Mouse (Mus musculus) limb, embryonic 14.5 days (tissue): ENCODE results near the gene Rab4b. TPM values are rescaled to one million over a fixed set of nuclear protein-coding genes. Genes with fewer than 3 reads are reported as not detected.

Experiments used
- ATAC-seq: fragments of 200-750 bp; cut with Nextera tagmentation; 2 replicates; pipeline ENCODE4 v1.8.0; 2017; ENCODE audit warnings: low read depth, moderate number of reproducible peaks, moderate TSS enrichment; ENCODE audit not compliant: low FRiP score
- DNase-seq: peaks from one replicate; pipeline ENCODE4 v3.0.0-alpha.2; 2015; ENCODE audit warnings: low spot score
- H3K27ac ChIP-seq: fragments of 300-500 bp; sonication (generic); replicated peaks from 2 replicates; pipeline ENCODE4 v1.5.1; 2014; ENCODE audit warnings: low read depth, mild to moderate bottlenecking, low read length, moderate library complexity, mixed read lengths
- H3K27me3 ChIP-seq: fragments of 300-500 bp; sonication (generic); 2 replicates; pipeline ENCODE4 v1.6.1; 2014; ENCODE audit warnings: low read length, mixed read lengths; ENCODE audit not compliant: control insufficient read depth, insufficient read depth
- H3K36me3 ChIP-seq: fragments of 300-500 bp; sonication (generic); 2 replicates; pipeline ENCODE4 v1.6.1; 2014; ENCODE audit warnings: mild to moderate bottlenecking, low read length, moderate library complexity, mixed read lengths; ENCODE audit not compliant: control insufficient read depth, insufficient read depth
- H3K4me1 ChIP-seq: fragments of 300-500 bp; sonication (generic); 2 replicates; pipeline ENCODE4 v1.6.1; 2014; ENCODE audit warnings: antibody characterized with exemption, low read length, mixed read lengths; ENCODE audit not compliant: control insufficient read depth, insufficient read depth
- H3K4me2 ChIP-seq: fragments of 300-500 bp; sonication (generic); replicated peaks from 2 replicates; pipeline ENCODE4 v1.6.1; 2014; ENCODE audit warnings: low read depth, mild to moderate bottlenecking, low read length, moderate library complexity; ENCODE audit not compliant: severe bottlenecking
- H3K4me3 ChIP-seq: fragments of 300-500 bp; sonication (generic); replicated peaks from 2 replicates; pipeline ENCODE4 v1.5.1; 2014; ENCODE audit warnings: low read length
- H3K9ac ChIP-seq: fragments of 300-500 bp; sonication (generic); 2 replicates; pipeline ENCODE4 v1.6.1; 2014; ENCODE audit warnings: mild to moderate bottlenecking, low read depth, low read length, moderate library complexity; ENCODE audit not compliant: severe bottlenecking
- H3K9me3 ChIP-seq: fragments of 300-500 bp; sonication (generic); 2 replicates; pipeline ENCODE4 v1.6.1; 2016; ENCODE audit warnings: low read length; ENCODE audit not compliant: control insufficient read depth
- POLR2A ChIP-seq: fragments of 200-500 bp; IDR thresholded peaks from 2 replicates; pipeline ENCODE4 v1.8.0; 2012; ENCODE audit warnings: inconsistent platforms, mild to moderate bottlenecking, moderate library complexity, borderline replicate concordance; ENCODE audit not compliant: insufficient read depth, insufficient read length; ENCODE audit errors: extremely low read depth
- microRNA counts: library from miRNA; unstranded; fragments of <30 nt; microRNA quantifications from one replicate; lab custom pipeline; 2016
- microRNA-seq: library from miRNA; unstranded; fragments of <30 nt; microRNA quantifications from one replicate; pipeline ENCODE4, GENCODE M21; 2016
- polyA plus RNA-seq, 2 experiments: library from polyadenylated mRNA; depleted of rRNA in 1 of 2; stranded (reverse) in 1 of 2; unstranded in 1 of 2; fragments of >200 nt; fragmentation: Nextera tagmentation in 1 of 2; extraction: Ambion mirVana in 1 of 2; gene quantifications; 2 replicates each; pipeline versions ENCODE4 v1.2.1 to v1.2.3; 2012 to 2014

Rab4b gene
- polyA plus RNA-seq, 2 experiments = 61.5 to 78.3 TPM

DNA sequence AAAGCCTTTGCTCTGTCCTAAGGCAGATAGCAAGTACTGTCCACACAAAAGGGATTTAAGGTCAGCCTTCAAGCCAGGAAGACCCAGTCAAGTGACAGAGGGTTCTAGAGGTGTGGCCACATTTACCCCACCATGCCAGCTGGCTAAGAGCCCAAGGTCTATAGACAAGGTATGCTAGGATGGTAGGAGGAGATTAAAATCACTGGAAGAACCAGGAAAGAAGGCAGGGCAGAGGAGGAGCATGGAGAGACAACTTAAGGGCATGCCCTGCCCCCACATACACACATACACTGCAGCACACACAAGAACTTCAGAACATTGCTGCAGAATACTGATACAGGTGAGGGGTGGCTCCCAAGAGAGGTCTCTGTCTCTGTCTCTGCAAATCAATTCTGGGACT is 59.0 kb downstream of the Rab4b start, which contains the start of gene Cyp2f2:
TSS of gene Cyp2f2 (plus strand) at position 234 of the 400 bp plus-strand sequence.
- Histone ChIP-seq H3K27me3 (no peaks in the 10 kb centered on the region), H3K9me3 (no peaks in the 10 kb centered on the region), H3K9ac (no peak within 1 kb of the TSS), H3K4me2 (no peak within 1 kb of the TSS), H3K4me3 (no peak within 1 kb of the TSS), H3K4me1 (no peaks in the 10 kb centered on the region; the same call in 1 of the 2 replicates), H3K27ac (no peak within 1 kb of the TSS), H3K36me3 (no peaks in the 10 kb centered on the region)
- ATAC-seq (no peak), DNase-seq (no peak)
- TF ChIP-seq POLR2A = no peak

MicroRNAs within 50 kb of the gene (microRNA counts, 519-probe panel; counts per million panel counts)
- not detected for microRNA mmu-miR-1191 (lab: Ali Mortazavi, UCI)

Small RNA genes lying within 50 kb of the gene (microRNA-seq; reads per million reads assigned to microRNA genes)
- gene Mir1191 (0.69 reads per million), gene Mir3101 (0.69 reads per million)

Other genes with a start within 250 kb of the Rab4b start
- not detected in 2 replicates for gene Cyp2a22, start 239.5 kb downstream of the Rab4b start, polyA plus RNA-seq (2012; rRNA removed)
- gene Cyp2a22, start 239.5 kb downstream of the Rab4b start, polyA plus RNA-seq (2014; fragmentation: Nextera tagmentation; extraction: Ambion mirVana) = not detected in 2 replicates
- gene Cyp2a12, start 149.8 kb downstream of the Rab4b start, polyA plus RNA-seq (2012; rRNA removed) = 0.05 TPM in 1 of 2 replicates, not detected in the other
- not detected in 2 replicates for gene Cyp2a12, start 149.8 kb downstream of the Rab4b start, polyA plus RNA-seq (2014; fragmentation: Nextera tagmentation; extraction: Ambion mirVana)
- gene Cyp2f2, start 59.0 kb downstream of the Rab4b start, polyA plus RNA-seq (2012; rRNA removed) = 0.11 and 0.31 TPM in 2 replicates
- 0.14 TPM in 1 of 2 replicates, not detected in the other for gene Cyp2f2, start 59.0 kb downstream of the Rab4b start, polyA plus RNA-seq (2014; fragmentation: Nextera tagmentation; extraction: Ambion mirVana)
- gene Cyp2t4, start 25.2 kb downstream of the Rab4b start, polyA plus RNA-seq (2012; rRNA removed) = not detected in 2 replicates
- not detected in 2 replicates for gene Cyp2t4, start 25.2 kb downstream of the Rab4b start, polyA plus RNA-seq (2014; fragmentation: Nextera tagmentation; extraction: Ambion mirVana)
- gene Egln2, start 12.1 kb downstream of the Rab4b start, polyA plus RNA-seq (2012; rRNA removed) = 88.3 and 96.4 TPM in 2 replicates
- gene Egln2, start 12.1 kb downstream of the Rab4b start, polyA plus RNA-seq (2014; fragmentation: Nextera tagmentation; extraction: Ambion mirVana) = 41.9 and 49.2 TPM in 2 replicates
- gene Gm21983, start 2.2 kb upstream of the Rab4b start, polyA plus RNA-seq (2012; rRNA removed) = 5.2 and 9.0 TPM in 2 replicates
- gene Gm21983, start 2.2 kb upstream of the Rab4b start, polyA plus RNA-seq (2014; fragmentation: Nextera tagmentation; extraction: Ambion mirVana) = 0.58 and 0.62 TPM in 2 replicates
- 193 and 236 TPM in 2 replicates for gene Mia, start 2.3 kb upstream of the Rab4b start, polyA plus RNA-seq (2012; rRNA removed)
- 147 and 156 TPM in 2 replicates for gene Mia, start 2.3 kb upstream of the Rab4b start, polyA plus RNA-seq (2014; fragmentation: Nextera tagmentation; extraction: Ambion mirVana)
- 12.9 and 14.7 TPM in 2 replicates for gene BC024978, start 16.9 kb upstream of the Rab4b start, polyA plus RNA-seq (2012; rRNA removed)
- 3.6 TPM in 2 replicates for gene BC024978, start 16.9 kb upstream of the Rab4b start, polyA plus RNA-seq (2014; fragmentation: Nextera tagmentation; extraction: Ambion mirVana)
- gene Snrpa, start 17.4 kb upstream of the Rab4b start, polyA plus RNA-seq (2012; rRNA removed) = 385 and 386 TPM in 2 replicates
- gene Snrpa, start 17.4 kb upstream of the Rab4b start, polyA plus RNA-seq (2014; fragmentation: Nextera tagmentation; extraction: Ambion mirVana) = 250 and 267 TPM in 2 replicates
- 13.0 and 15.5 TPM in 2 replicates for gene Itpkc, start 49.8 kb upstream of the Rab4b start, polyA plus RNA-seq (2012; rRNA removed)
- gene Itpkc, start 49.8 kb upstream of the Rab4b start, polyA plus RNA-seq (2014; fragmentation: Nextera tagmentation; extraction: Ambion mirVana) = 9.6 and 11.5 TPM in 2 replicates
- 43.4 and 58.3 TPM in 2 replicates for gene Coq8b, start 54.1 kb upstream of the Rab4b start, polyA plus RNA-seq (2012; rRNA removed)
- 15.5 and 16.5 TPM in 2 replicates for gene Coq8b, start 54.1 kb upstream of the Rab4b start, polyA plus RNA-seq (2014; fragmentation: Nextera tagmentation; extraction: Ambion mirVana)
- gene Numbl, start 79.5 kb upstream of the Rab4b start, polyA plus RNA-seq (2012; rRNA removed) = 83.6 and 119 TPM in 2 replicates
- 25.2 and 26.6 TPM in 2 replicates for gene Numbl, start 79.5 kb upstream of the Rab4b start, polyA plus RNA-seq (2014; fragmentation: Nextera tagmentation; extraction: Ambion mirVana)
- 86.0 and 107 TPM in 2 replicates for gene Ltbp4, start 158.8 kb upstream of the Rab4b start, polyA plus RNA-seq (2012; rRNA removed)
- 54.3 and 57.1 TPM in 2 replicates for gene Ltbp4, start 158.8 kb upstream of the Rab4b start, polyA plus RNA-seq (2014; fragmentation: Nextera tagmentation; extraction: Ambion mirVana)
- 58.7 and 80.6 TPM in 2 replicates for gene Shkbp1, start 177.1 kb upstream of the Rab4b start, polyA plus RNA-seq (2012; rRNA removed)
- 30.5 and 35.5 TPM in 2 replicates for gene Shkbp1, start 177.1 kb upstream of the Rab4b start, polyA plus RNA-seq (2014; fragmentation: Nextera tagmentation; extraction: Ambion mirVana)
- 0.32 TPM in 1 of 2 replicates, not detected in the other for gene Gm20479, start 178.5 kb upstream of the Rab4b start, polyA plus RNA-seq (2012; rRNA removed)
- not detected in 2 replicates for gene Gm20479, start 178.5 kb upstream of the Rab4b start, polyA plus RNA-seq (2014; fragmentation: Nextera tagmentation; extraction: Ambion mirVana)